Mouse (Mus musculus): Measurements from ENCODE around the gene Cadps2. TPM values are rescaled to one million over a fixed set of nuclear protein-coding genes. Genes with fewer than 3 reads are reported as not detected.
A peak's percentile ranks its signal among the peaks of the same experiment; 100 is the strongest.

The Cadps2 gene
- 12.0 and 12.4 TPM in 2 replicates for polyA plus RNA-seq (2015; fragmentation: Nextera tagmentation; extraction: Ambion mirVana)

GRCm38 (mm10) chr6:23839009-23839811 lies at the start of gene Cadps2:
Gene Cadps2 (minus strand): TSS chr6:23839421.
- H3K27ac ChIP-seq (ENCODE audit: low read depth, low read length) = no peak within 1 kb of the TSS

GRCm38 (mm10) chr6:23886418-23886817 lies 47.2 kb upstream of the Cadps2 start:
- H3K9me3 ChIP-seq (ENCODE audit: control insufficient read depth, low read length) = no peaks in the 10 kb centered on the region
- H3K9ac ChIP-seq (ENCODE audit: low read depth, low read length) = no peak overlapping the region
- no peaks in the 10 kb centered on the region for H3K36me3 ChIP-seq (ENCODE audit: control insufficient read depth, insufficient read depth, low read length)
- peak; percentile 52; the same call in 1 of the 2 replicates for ATAC-seq
- H3K4me2 ChIP-seq (ENCODE audit: low read length) = no peak overlapping the region
- H3K27me3 ChIP-seq (replicated peaks; ENCODE audit: control insufficient read depth, insufficient read depth, low read length) = no peaks in the 10 kb centered on the region
- no peak overlapping the region for H3K4me3 ChIP-seq (ENCODE audit: low read length)
- H3K4me1 ChIP-seq (ENCODE audit: control insufficient read depth, insufficient read depth, low read depth, low read length) = no peaks in the 10 kb centered on the region
- 21% methylated on average over 6 of the region's 6 CpGs for WGBS
- H3K27ac ChIP-seq (ENCODE audit: low read depth, low read length) = no peak overlapping the region

More at GRCm38 (mm10) chr6:23839009-23839811, at the start of gene Cadps2:
- no peaks in the 10 kb centered on the region; the same call in 1 of the 2 replicates for H3K27me3 ChIP-seq (replicated peaks; ENCODE audit: control insufficient read depth, insufficient read depth, low read length)
- H3K36me3 ChIP-seq (ENCODE audit: control insufficient read depth, insufficient read depth, low read length) = no peaks in the 10 kb centered on the region
- peak; percentile 83 for ATAC-seq
- H3K9me3 ChIP-seq (ENCODE audit: control insufficient read depth, low read length) = no peaks in the 10 kb centered on the region
- peak within 1 kb of the TSS; percentile 89 for H3K4me2 ChIP-seq (ENCODE audit: low read length)
- H3K4me1 ChIP-seq (ENCODE audit: control insufficient read depth, insufficient read depth, low read depth, low read length) = no peaks in the 10 kb centered on the region
- WGBS = under 1% methylated on average over 52 of the region's 114 CpGs
- peak within 1 kb of the TSS; percentile 74 for H3K9ac ChIP-seq (ENCODE audit: low read depth, low read length)
- H3K4me3 ChIP-seq (ENCODE audit: low read length) = peak within 1 kb of the TSS; percentile 74

GRCm38 (mm10) chr6:23876765-23877408 lies 37.7 kb upstream of the Cadps2 start:
- WGBS = 35% methylated on average over 4 of the region's 4 CpGs
- ATAC-seq = peak; percentile 78
- Histone ChIP-seq H3K9ac (ENCODE audit: low read depth, low read length) (no peak overlapping the region), H3K4me1 (ENCODE audit: control insufficient read depth, insufficient read depth, low read depth, low read length) (0 out of 2 replicates have a peak, but pooled peaks cover 2% of the 10 kb centered on the region), H3K9me3 (ENCODE audit: control insufficient read depth, low read length) (no peaks in the 10 kb centered on the region), H3K4me2 (ENCODE audit: low read length) (peak overlapping the region; percentile 29), H3K4me3 (ENCODE audit: low read length) (no peak overlapping the region), H3K36me3 (ENCODE audit: control insufficient read depth, insufficient read depth, low read length) (no peaks in the 10 kb centered on the region), H3K27ac (ENCODE audit: low read depth, low read length) (no peak overlapping the region), H3K27me3 (replicated peaks; ENCODE audit: control insufficient read depth, insufficient read depth, low read length) (no peaks in the 10 kb centered on the region)

- no peak for ATAC-seq
- H3K4me3 ChIP-seq (ENCODE audit: low read length) = no peak overlapping the region
- no peak overlapping the region for H3K9ac ChIP-seq (ENCODE audit: low read depth, low read length)
- H3K27me3 ChIP-seq (replicated peaks; ENCODE audit: control insufficient read depth, insufficient read depth, low read length) = no peaks in the 10 kb centered on the region
- H3K4me1 ChIP-seq (ENCODE audit: control insufficient read depth, insufficient read depth, low read depth, low read length) = 0 out of 2 replicates have a peak, but pooled peaks cover 2% of the 10 kb centered on the region
- 60% methylated on average over 4 of the region's 4 CpGs for WGBS
- H3K27ac ChIP-seq (ENCODE audit: low read depth, low read length) = no peak overlapping the region
- H3K9me3 ChIP-seq (ENCODE audit: control insufficient read depth, low read length) = no peaks in the 10 kb centered on the region
- H3K4me2 ChIP-seq (ENCODE audit: low read length) = no peak overlapping the region
- H3K36me3 ChIP-seq (ENCODE audit: control insufficient read depth, insufficient read depth, low read length) = no peaks in the 10 kb centered on the region
Observed at GRCm38 (mm10) chr6:23876363-23876762, 37.1 kb upstream of the Cadps2 start.

GRCm38 (mm10) chr6:23873812-23874211 lies 34.6 kb upstream of the Cadps2 start:
- 85% methylated on average over 4 of the region's 4 CpGs for WGBS
- 0 out of 2 replicates have a peak, but pooled peaks have one; percentile 56 for ATAC-seq
- Histone ChIP-seq H3K36me3 (ENCODE audit: control insufficient read depth, insufficient read depth, low read length) (no peaks in the 10 kb centered on the region), H3K9ac (ENCODE audit: low read depth, low read length) (no peak overlapping the region), H3K27ac (ENCODE audit: low read depth, low read length) (no peak overlapping the region), H3K4me3 (ENCODE audit: low read length) (no peak overlapping the region), H3K27me3 (replicated peaks; ENCODE audit: control insufficient read depth, insufficient read depth, low read length) (no peaks in the 10 kb centered on the region), H3K4me2 (ENCODE audit: low read length) (no peak overlapping the region), H3K9me3 (ENCODE audit: control insufficient read depth, low read length) (no peaks in the 10 kb centered on the region), H3K4me1 (ENCODE audit: control insufficient read depth, insufficient read depth, low read depth, low read length) (0 out of 2 replicates have a peak, but pooled peaks cover 2% of the 10 kb centered on the region)

GRCm38 (mm10) chr6:23873231-23873630 lies 34.0 kb upstream of the Cadps2 start:
- Histone ChIP-seq H3K9me3 (ENCODE audit: control insufficient read depth, low read length) (no peaks in the 10 kb centered on the region), H3K27ac (ENCODE audit: low read depth, low read length) (no peak overlapping the region), H3K4me1 (ENCODE audit: control insufficient read depth, insufficient read depth, low read depth, low read length) (0 out of 2 replicates have a peak, but pooled peaks cover 2% of the 10 kb centered on the region), H3K4me2 (ENCODE audit: low read length) (no peak overlapping the region), H3K4me3 (ENCODE audit: low read length) (no peak overlapping the region), H3K9ac (ENCODE audit: low read depth, low read length) (no peak overlapping the region), H3K27me3 (replicated peaks; ENCODE audit: control insufficient read depth, insufficient read depth, low read length) (no peaks in the 10 kb centered on the region), H3K36me3 (ENCODE audit: control insufficient read depth, insufficient read depth, low read length) (no peaks in the 10 kb centered on the region)
- ATAC-seq = no peak
- 92% methylated on average over 3 of the region's 3 CpGs for WGBS

GRCm38 (mm10) chr6:23869971-23870370 lies 30.8 kb upstream of the Cadps2 start:
- no peaks in the 10 kb centered on the region for H3K9me3 ChIP-seq (ENCODE audit: control insufficient read depth, low read length)

GRCm38 (mm10) chr6:23866298-23866697 lies 27.1 kb upstream of the Cadps2 start:
- H3K4me3 ChIP-seq (ENCODE audit: low read length) = no peak overlapping the region
- no peaks in the 10 kb centered on the region for H3K9me3 ChIP-seq (ENCODE audit: control insufficient read depth, low read length)
- no peaks in the 10 kb centered on the region for H3K27me3 ChIP-seq (replicated peaks; ENCODE audit: control insufficient read depth, insufficient read depth, low read length)
- 95% methylated on average over 7 of the region's 7 CpGs for WGBS
- no peak overlapping the region for H3K4me2 ChIP-seq (ENCODE audit: low read length)
- H3K27ac ChIP-seq (ENCODE audit: low read depth, low read length) = no peak overlapping the region
- H3K36me3 ChIP-seq (ENCODE audit: control insufficient read depth, insufficient read depth, low read length) = no peaks in the 10 kb centered on the region
- ATAC-seq = no peak
- H3K4me1 ChIP-seq (ENCODE audit: control insufficient read depth, insufficient read depth, low read depth, low read length) = no peaks in the 10 kb centered on the region
- no peak overlapping the region for H3K9ac ChIP-seq (ENCODE audit: low read depth, low read length)

More at GRCm38 (mm10) chr6:23869971-23870370, 30.8 kb upstream of the Cadps2 start:
- H3K27me3 ChIP-seq (replicated peaks; ENCODE audit: control insufficient read depth, insufficient read depth, low read length) = no peaks in the 10 kb centered on the region
- H3K4me3 ChIP-seq (ENCODE audit: low read length) = no peak overlapping the region
- no peaks in the 10 kb centered on the region for H3K4me1 ChIP-seq (ENCODE audit: control insufficient read depth, insufficient read depth, low read depth, low read length)
- no peak overlapping the region for H3K4me2 ChIP-seq (ENCODE audit: low read length)
- H3K27ac ChIP-seq (ENCODE audit: low read depth, low read length) = no peak overlapping the region
- no peaks in the 10 kb centered on the region for H3K36me3 ChIP-seq (ENCODE audit: control insufficient read depth, insufficient read depth, low read length)
- no peak overlapping the region for H3K9ac ChIP-seq (ENCODE audit: low read depth, low read length)
- peak; percentile 48; the same call in 1 of the 2 replicates for ATAC-seq

GRCm38 (mm10) chr6:23853464-23853863 lies 14.2 kb upstream of the Cadps2 start:
- H3K4me1 ChIP-seq (ENCODE audit: control insufficient read depth, insufficient read depth, low read depth, low read length) = no peaks in the 10 kb centered on the region
- H3K4me2 ChIP-seq (ENCODE audit: low read length) = no peak overlapping the region
- no peak overlapping the region for H3K27ac ChIP-seq (ENCODE audit: low read depth, low read length)
- no peaks in the 10 kb centered on the region for H3K27me3 ChIP-seq (replicated peaks; ENCODE audit: control insufficient read depth, insufficient read depth, low read length)
- no peaks in the 10 kb centered on the region for H3K36me3 ChIP-seq (ENCODE audit: control insufficient read depth, insufficient read depth, low read length)
- no peak overlapping the region for H3K4me3 ChIP-seq (ENCODE audit: low read length)
- 93% methylated on average over 11 of the region's 11 CpGs for WGBS
- H3K9ac ChIP-seq (ENCODE audit: low read depth, low read length) = no peak overlapping the region
- no peaks in the 10 kb centered on the region for H3K9me3 ChIP-seq (ENCODE audit: control insufficient read depth, low read length)
- ATAC-seq = no peak

All from hindbrain, embryonic 16.5 days (tissue).